In the genomic region with DNA sequence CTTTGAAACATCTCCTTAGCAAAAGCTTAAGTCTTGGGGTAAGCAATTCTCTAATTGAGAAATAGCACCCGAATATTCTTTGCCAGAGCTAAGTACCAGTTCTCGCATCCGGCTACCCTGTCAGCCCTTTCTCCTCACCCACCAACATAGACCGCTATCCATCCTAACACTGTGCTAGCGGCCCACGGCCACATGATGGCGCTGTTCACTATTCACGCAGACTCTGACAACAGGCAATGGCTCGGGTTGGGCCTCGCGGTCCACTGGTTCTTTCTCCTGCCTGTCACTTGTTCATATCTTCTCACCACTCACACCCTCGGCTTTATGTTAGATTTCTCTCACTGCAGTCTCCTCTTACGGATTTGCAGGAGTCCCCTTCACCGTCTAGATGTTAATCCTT, we compare ENCODE assay signal across 8 mouse cellular contexts. TPM values are rescaled to one million over a fixed set of nuclear protein-coding genes. Genes with fewer than 3 reads are reported as not detected.
A peak's percentile ranks its signal among the peaks of the same experiment; 100 is the strongest.
DNase-seq lines count a peak whose midpoint lies in the region; ATAC-seq and TF ChIP-seq lines count a peak whose summit lies in the region.

No protein-coding gene starts in this region.

- H3K9ac ChIP-seq in heart, postnatal 0 days (replicated peaks; ENCODE audit: low read depth, low read length), result no peak overlapping the region
- no peak overlapping the region for H3K9ac ChIP-seq in liver, embryonic 14.5 days (replicated peaks)

- no peak overlapping the region for H3K27ac ChIP-seq in heart, postnatal 0 days (ENCODE audit: low read depth)
- no peak overlapping the region for H3K27ac ChIP-seq in liver, embryonic 14.5 days

- peaks cover 8% of the 10 kb centered on the region for H3K9me3 ChIP-seq in heart, postnatal 0 days (replicated peaks; ENCODE audit: control insufficient read depth, low read length)
- H3K9me3 ChIP-seq in liver, embryonic 14.5 days (ENCODE audit: control insufficient read depth, low read length), result no peaks in the 10 kb centered on the region; the same call in 1 of the 2 replicates

- H3K36me3 ChIP-seq in heart, postnatal 0 days (replicated peaks; ENCODE audit: control insufficient read depth, insufficient read depth, low read length), result no peaks in the 10 kb centered on the region
- no peaks in the 10 kb centered on the region for H3K36me3 ChIP-seq in liver, embryonic 14.5 days (replicated peaks; ENCODE audit: control insufficient read depth, insufficient read depth, low read depth)

- no peak for TF ChIP-seq EP300 in heart, postnatal 0 days (IDR thresholded peaks at IDR 0.05; ENCODE audit: low read depth)
- no peak for TF ChIP-seq EP300 in liver, embryonic 14.5 days (IDR thresholded peaks at IDR 0.05; ENCODE audit: low read depth)

- no peaks in the 10 kb centered on the region for H3K4me1 ChIP-seq in heart, postnatal 0 days (ENCODE audit: control insufficient read depth, insufficient read depth)
- no peaks in the 10 kb centered on the region for H3K4me1 ChIP-seq in liver, embryonic 14.5 days (replicated peaks; ENCODE audit: control insufficient read depth in 2 of 2, insufficient read depth in 2 of 2, low read length in 1 of 2)

- DNase-seq in left cerebral cortex, adult 18-20 months (ENCODE audit: low spot score in 2 of 2), result peak; percentile 17 to 39
- no peak for DNase-seq in left cerebral cortex, adult 11 months (ENCODE audit: low spot score)
- DNase-seq in MEL-GATA-1-ER (ENCODE audit: extremely low read depth, low read depth), result peak; percentile 29
- DNase-seq in cerebellum, adult 18-20 months, result peak; percentile 44 to 56
- DNase-seq in heart, postnatal 0 days (ENCODE audit: low spot score), result peak; percentile 21
- DNase-seq in liver, embryonic 14.5 days (ENCODE audit: low read depth in 3 of 3, low spot score in 3 of 3), result no peak
- DNase-seq in right cerebral cortex, postnatal 4 days, result peak; percentile 39
- DNase-seq in yolk sac, embryonic 10.5 days (ENCODE audit: low spot score), result no peak

- no peaks in the 10 kb centered on the region for H3K27me3 ChIP-seq in heart, postnatal 0 days (ENCODE audit: control insufficient read depth, insufficient read depth, low read length)
- no peaks in the 10 kb centered on the region for H3K27me3 ChIP-seq in liver, embryonic 14.5 days (ENCODE audit: control insufficient read depth, insufficient read depth, low read length)

- H3K4me2 ChIP-seq in heart, postnatal 0 days (ENCODE audit: low read depth, low read length), result no peak overlapping the region
- H3K4me2 ChIP-seq in liver, embryonic 14.5 days (ENCODE audit: low read depth), result no peak overlapping the region

- H3K4me3 ChIP-seq in heart, postnatal 0 days (ENCODE audit: low read depth, low read length), result no peak overlapping the region
- H3K4me3 ChIP-seq in liver, embryonic 14.5 days (ENCODE audit: insufficient read depth in 1 of 2, low read depth in 2 of 2, low read length in 2 of 2), result no peak overlapping the region

- no peak for ATAC-seq in heart, postnatal 0 days (ENCODE audit: insufficient read depth, low read depth)
- ATAC-seq in liver, embryonic 14.5 days (ENCODE audit: insufficient read depth), result no peak

- WGBS in heart, postnatal 0 days, result 41% methylated on average over 14 of the region's 14 CpGs
- 42% methylated on average over 14 of the region's 14 CpGs for WGBS in liver, embryonic 14.5 days (ENCODE audit: insufficient replicate concordance)

- TF ChIP-seq CTCF in heart, postnatal 0 days (IDR thresholded peaks at IDR 0.05; ENCODE audit: low read depth), result peak; percentile 62
- TF ChIP-seq CTCF in liver, embryonic 14.5 days (IDR thresholded peaks at IDR 0.05; ENCODE audit: low read depth), result peak; percentile 91

RNA-seq across cellular contexts. Expression of a gene that starts 14.7 kb away (rescaled TPM):
- total RNA-seq in left cerebral cortex, adult 18-20 months (2021), result 10 to 100 TPM; 16.9 to 22.9 TPM
- total RNA-seq in heart, postnatal 0 days (2014; rRNA removed; ENCODE audit: low replicate concordance), result 48.7 and 52.2 TPM in 2 replicates
- polyA plus RNA-seq in heart, postnatal 0 days (2015; fragmentation: Nextera tagmentation; extraction: Ambion mirVana), result 44.1 and 50.2 TPM in 2 replicates
- 31.0 and 45.7 TPM in 2 replicates for polyA plus RNA-seq in liver, embryonic 14.5 days (2012; rRNA removed)
- polyA plus RNA-seq in liver, embryonic 14.5 days (2014; fragmentation: Nextera tagmentation; extraction: Ambion mirVana), result 84.7 and 95.3 TPM in 2 replicates

RNA-seq across cellular contexts. Expression of a gene that starts 28.0 kb away (rescaled TPM):
- total RNA-seq in left cerebral cortex, adult 18-20 months (2021), result not detected
- 0.27 and 2.4 TPM in 2 replicates for total RNA-seq in heart, postnatal 0 days (2014; rRNA removed; ENCODE audit: low replicate concordance)
- 1.0 TPM in 2 replicates for polyA plus RNA-seq in heart, postnatal 0 days (2015; fragmentation: Nextera tagmentation; extraction: Ambion mirVana)
- 56.4 and 90.4 TPM in 2 replicates for polyA plus RNA-seq in liver, embryonic 14.5 days (2012; rRNA removed)
- polyA plus RNA-seq in liver, embryonic 14.5 days (2014; fragmentation: Nextera tagmentation; extraction: Ambion mirVana), result 153 and 156 TPM in 2 replicates

RNA-seq across cellular contexts. Expression of a gene that starts 32.5 kb away (rescaled TPM):
- 10 to 100 TPM; 37.3 to 46.1 TPM for total RNA-seq in left cerebral cortex, adult 18-20 months (2021)
- 0.11 and 0.85 TPM in 2 replicates for total RNA-seq in heart, postnatal 0 days (2014; rRNA removed; ENCODE audit: low replicate concordance)
- 14.7 and 15.6 TPM in 2 replicates for polyA plus RNA-seq in heart, postnatal 0 days (2015; fragmentation: Nextera tagmentation; extraction: Ambion mirVana)
- 26.2 and 90.6 TPM in 2 replicates for polyA plus RNA-seq in liver, embryonic 14.5 days (2012; rRNA removed)
- polyA plus RNA-seq in liver, embryonic 14.5 days (2014; fragmentation: Nextera tagmentation; extraction: Ambion mirVana), result 20.6 and 22.6 TPM in 2 replicates

RNA-seq across cellular contexts. Expression of a gene that starts 37.5 kb away (rescaled TPM):
- 1 to 10 TPM; 5.3 to 7.8 TPM for total RNA-seq in left cerebral cortex, adult 18-20 months (2021)
- 17.2 and 20.8 TPM in 2 replicates for total RNA-seq in heart, postnatal 0 days (2014; rRNA removed; ENCODE audit: low replicate concordance)
- polyA plus RNA-seq in heart, postnatal 0 days (2015; fragmentation: Nextera tagmentation; extraction: Ambion mirVana), result 48.7 and 55.0 TPM in 2 replicates
- polyA plus RNA-seq in liver, embryonic 14.5 days (2012; rRNA removed), result 19.1 and 20.6 TPM in 2 replicates
- 32.7 and 36.0 TPM in 2 replicates for polyA plus RNA-seq in liver, embryonic 14.5 days (2014; fragmentation: Nextera tagmentation; extraction: Ambion mirVana)

RNA-seq across cellular contexts. Expression of a gene that starts 41.3 kb away (rescaled TPM):
- total RNA-seq in left cerebral cortex, adult 18-20 months (2021), result under 1 TPM; 0.40 to 0.77 TPM
- not detected in 2 replicates for total RNA-seq in heart, postnatal 0 days (2014; rRNA removed; ENCODE audit: low replicate concordance)
- 0.11 TPM in 1 of 2 replicates, not detected in the other for polyA plus RNA-seq in heart, postnatal 0 days (2015; fragmentation: Nextera tagmentation; extraction: Ambion mirVana)
- polyA plus RNA-seq in liver, embryonic 14.5 days (2012; rRNA removed), result 0.07 and 0.10 TPM in 2 replicates
- polyA plus RNA-seq in liver, embryonic 14.5 days (2014; fragmentation: Nextera tagmentation; extraction: Ambion mirVana), result 0.04 TPM in 1 of 2 replicates, not detected in the other

Comparison
In these comparisons a context has a peak if more than half of its experiments do, and no peak if none do; other contexts are left out.
1. DNase-seq: peak in left cerebral cortex, adult 18-20 months (2 of 2), MEL-GATA-1-ER (single experiment), cerebellum, adult 18-20 months (2 of 2), heart, postnatal 0 days (single experiment) and right cerebral cortex, postnatal 4 days (single experiment); none in left cerebral cortex, adult 11 months (single experiment), liver, embryonic 14.5 days (0 of 3) and yolk sac, embryonic 10.5 days (single experiment).
2. RNA of a gene that starts 32.5 kb away (total RNA-seq): 37.3 to 46.1 TPM in left cerebral cortex, adult 18-20 months; 0.11 to 0.85 TPM in heart, postnatal 0 days; every median in the first group is over 10 times any median in the second.